Mouse (Mus musculus): ENCODE results near the gene Vrtn. TPM values are rescaled to one million over a fixed set of nuclear protein-coding genes. Genes with fewer than 3 reads are reported as not detected.

Vrtn gene
- polyA plus RNA-seq, 1 experiment: not detected

DNA sequence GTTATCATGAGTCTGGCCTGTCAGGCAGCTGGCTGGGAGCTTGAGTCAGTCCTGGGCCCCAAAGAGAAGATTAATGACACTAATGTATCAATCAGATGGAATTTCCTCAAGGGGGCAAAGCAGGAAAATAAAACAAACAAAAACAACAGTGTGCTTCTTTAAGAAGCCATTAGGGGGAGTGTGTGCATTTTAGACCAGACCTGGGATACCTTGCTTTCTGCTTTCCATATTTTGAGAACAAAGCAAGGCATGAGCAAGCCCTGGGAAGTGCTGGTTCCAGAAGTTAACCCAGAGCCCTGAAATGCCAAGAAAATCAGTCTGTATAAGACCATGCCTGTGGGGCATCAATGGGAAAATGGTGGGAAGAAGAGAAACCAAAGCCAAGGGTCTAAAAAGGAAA is 19.8 kb upstream of the Vrtn start:
- Histone ChIP-seq H3K4me3 (ENCODE audit: insufficient read depth, low read length) (no peak overlapping the region), H3K27ac (ENCODE audit: insufficient read depth, low read depth, low read length) (no peak overlapping the region), H3K4me1 (ENCODE audit: control insufficient read depth, insufficient read depth, low read length) (peaks cover under 1% of the 10 kb centered on the region; the same call in 1 of the 2 replicates)
- no peak for TF ChIP-seq CTCF (IDR thresholded peaks at IDR 0.05; ENCODE audit: low read depth, low read length)
- TF ChIP-seq POLR2A (IDR thresholded peaks at IDR 0.05; ENCODE audit: borderline replicate concordance, low read depth, low read length): no peak

DNA sequence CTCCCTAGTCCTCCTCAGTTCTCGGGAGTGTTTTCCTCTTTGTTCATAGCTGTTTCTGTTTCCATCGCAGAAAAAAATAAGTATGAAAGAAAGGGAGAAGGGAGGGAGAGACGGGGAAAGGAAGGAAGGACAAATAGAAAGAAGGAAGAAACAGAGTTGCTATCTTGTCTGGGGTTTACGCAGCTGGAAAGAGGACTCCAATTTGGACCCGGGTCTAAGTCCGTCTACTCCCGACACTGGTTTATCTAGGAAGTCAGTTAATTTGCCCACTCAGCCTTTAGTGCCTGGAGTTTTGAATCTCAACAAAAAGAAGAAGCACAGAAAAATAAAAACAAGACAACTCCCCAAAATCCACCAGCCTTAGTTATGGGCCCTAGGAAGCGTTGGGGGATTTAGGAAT is 16.2 kb upstream of the Vrtn start:
- H3K27ac ChIP-seq (ENCODE audit: insufficient read depth, low read depth, low read length): no peak overlapping the region
- no peaks in the 10 kb centered on the region for H3K4me1 ChIP-seq (ENCODE audit: control insufficient read depth, insufficient read depth, low read length)
- peak overlapping the region; percentile 3; the same call in 1 of the 2 replicates for H3K4me3 ChIP-seq (ENCODE audit: insufficient read depth, low read length)
- TF ChIP-seq CTCF (IDR thresholded peaks at IDR 0.05; ENCODE audit: low read depth, low read length): no peak
- TF ChIP-seq POLR2A (IDR thresholded peaks at IDR 0.05; ENCODE audit: borderline replicate concordance, low read depth, low read length): no peak

DNA sequence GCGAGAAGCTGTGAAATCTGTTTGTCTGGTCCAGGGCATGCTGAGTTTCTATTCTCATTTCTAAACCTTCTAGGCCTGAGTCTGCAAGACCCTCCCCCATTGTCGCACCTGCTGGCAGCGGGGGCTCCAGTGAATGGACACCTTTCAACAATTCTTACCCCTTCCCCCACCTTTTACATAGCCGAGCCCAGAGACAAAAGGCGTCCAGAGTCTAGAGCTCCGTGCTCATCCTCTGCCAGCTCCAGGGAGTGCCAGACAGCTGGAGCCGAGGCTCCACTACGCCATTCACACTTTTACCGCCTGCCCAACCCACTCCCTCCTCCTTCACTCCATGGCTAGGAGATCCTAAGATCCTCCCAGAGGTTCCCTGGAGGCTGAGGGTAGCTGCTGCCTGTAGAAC is 15.7 kb upstream of the Vrtn start:
- H3K4me3 ChIP-seq (ENCODE audit: insufficient read depth, low read length): no peak overlapping the region
- TF ChIP-seq POLR2A (IDR thresholded peaks at IDR 0.05; ENCODE audit: borderline replicate concordance, low read depth, low read length): no peak
- no peak for TF ChIP-seq CTCF (IDR thresholded peaks at IDR 0.05; ENCODE audit: low read depth, low read length)
- H3K4me1 ChIP-seq (ENCODE audit: control insufficient read depth, insufficient read depth, low read length): no peaks in the 10 kb centered on the region
- no peak overlapping the region for H3K27ac ChIP-seq (ENCODE audit: insufficient read depth, low read depth, low read length)

DNA sequence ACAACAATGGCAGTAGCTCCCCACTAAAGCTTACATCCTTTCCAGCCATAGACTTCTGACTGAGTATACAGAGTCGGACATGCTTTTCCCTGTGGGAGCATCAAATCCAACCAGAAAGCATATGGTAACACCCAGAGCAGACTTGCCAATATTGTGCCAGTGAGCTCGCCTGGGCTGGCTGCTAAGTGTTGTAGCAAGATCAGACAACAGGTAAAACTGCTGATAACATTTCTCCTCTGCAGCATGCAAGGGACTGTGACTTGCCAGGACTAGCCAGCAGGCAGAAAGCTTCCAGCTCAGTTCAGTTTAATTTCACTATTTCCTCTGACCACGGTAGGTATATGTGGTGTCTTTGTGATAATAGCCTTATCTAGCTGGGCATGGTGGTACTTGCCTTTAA is 9.0 kb upstream of the Vrtn start:
- Histone ChIP-seq H3K4me3 (ENCODE audit: insufficient read depth, low read length) (no peak overlapping the region), H3K27ac (ENCODE audit: insufficient read depth, low read depth, low read length) (no peak overlapping the region), H3K4me1 (ENCODE audit: control insufficient read depth, insufficient read depth, low read length) (no peaks in the 10 kb centered on the region)
- no peak for TF ChIP-seq CTCF (IDR thresholded peaks at IDR 0.05; ENCODE audit: low read depth, low read length)
- TF ChIP-seq POLR2A (IDR thresholded peaks at IDR 0.05; ENCODE audit: borderline replicate concordance, low read depth, low read length): no peak

DNA sequence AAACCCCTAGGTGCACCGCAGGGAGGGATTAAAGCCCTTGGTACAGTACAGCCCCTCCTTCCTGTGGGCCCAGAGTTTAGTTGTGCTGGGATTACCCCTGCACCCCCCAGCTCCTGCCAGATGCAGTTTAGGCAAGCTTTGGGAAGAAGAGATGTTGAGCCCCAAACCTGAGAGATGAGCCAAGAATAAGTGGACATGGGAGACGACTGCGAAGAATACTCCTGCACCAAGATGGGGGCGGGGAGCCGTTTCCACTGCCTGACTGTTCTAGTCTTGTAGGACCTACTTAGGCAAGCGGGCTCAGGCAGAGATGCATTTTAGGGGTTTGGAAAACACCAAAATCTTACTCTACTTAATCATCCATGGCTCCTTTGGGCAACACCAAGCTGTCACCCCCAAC is 566 bp upstream of the Vrtn start:
- Histone ChIP-seq H3K4me1 (ENCODE audit: control insufficient read depth, insufficient read depth, low read length) (no peaks in the 10 kb centered on the region), H3K4me3 (ENCODE audit: insufficient read depth, low read length) (no peak overlapping the region), H3K27ac (ENCODE audit: insufficient read depth, low read depth, low read length) (no peak overlapping the region)
- TF ChIP-seq CTCF (IDR thresholded peaks at IDR 0.05; ENCODE audit: low read depth, low read length): no peak
- no peak for TF ChIP-seq POLR2A (IDR thresholded peaks at IDR 0.05; ENCODE audit: borderline replicate concordance, low read depth, low read length)

DNA sequence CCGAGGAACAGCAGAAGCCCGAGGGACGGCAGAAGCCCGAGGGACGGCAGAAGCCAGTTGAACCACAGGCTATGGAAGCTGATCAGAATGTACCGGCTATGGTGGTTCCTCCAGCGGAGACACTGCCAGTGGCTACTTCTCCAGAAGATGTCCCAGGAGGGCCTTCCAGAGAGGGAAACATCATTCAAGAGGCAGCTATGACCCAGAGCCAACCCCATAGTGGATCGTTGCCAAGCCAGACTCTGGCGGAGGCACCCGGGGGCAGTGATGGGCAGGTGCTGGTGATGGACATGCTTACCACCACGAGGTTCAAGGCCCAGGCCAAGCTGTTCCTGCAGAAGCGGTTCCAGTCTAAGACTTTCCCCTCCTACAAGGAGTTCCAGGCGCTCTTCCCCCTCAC is 9.4 kb downstream of the Vrtn start:
- no peaks in the 10 kb centered on the region for H3K4me1 ChIP-seq (ENCODE audit: control insufficient read depth, insufficient read depth, low read length)
- no peak for TF ChIP-seq POLR2A (IDR thresholded peaks at IDR 0.05; ENCODE audit: borderline replicate concordance, low read depth, low read length)
- no peak overlapping the region for H3K27ac ChIP-seq (ENCODE audit: insufficient read depth, low read depth, low read length)
- H3K4me3 ChIP-seq (ENCODE audit: insufficient read depth, low read length): no peak overlapping the region

DNA sequence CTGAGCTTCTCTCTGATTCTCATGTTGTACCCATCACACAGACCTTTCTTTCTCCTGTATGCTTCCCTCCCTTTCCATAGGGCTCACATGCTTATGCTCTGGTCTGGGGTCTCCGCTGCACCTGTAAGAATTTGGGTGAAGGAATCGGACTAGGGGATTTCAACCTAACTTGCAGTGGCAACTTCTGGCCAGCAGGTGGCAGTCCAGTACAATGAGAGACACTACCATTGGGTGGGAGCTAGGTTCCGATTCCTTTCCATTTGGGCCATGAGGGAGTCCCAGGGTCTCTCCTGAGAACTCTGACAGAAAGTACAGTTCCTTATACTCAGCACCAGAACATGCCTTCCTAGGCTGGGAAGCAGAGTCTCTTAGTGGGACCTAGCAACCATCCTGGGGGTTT is 13.1 kb downstream of the Vrtn start:
- no peaks in the 10 kb centered on the region for H3K4me1 ChIP-seq (ENCODE audit: control insufficient read depth, insufficient read depth, low read length)
- H3K4me3 ChIP-seq (ENCODE audit: insufficient read depth, low read length): no peak overlapping the region
- peak; percentile 97 for TF ChIP-seq CTCF (IDR thresholded peaks at IDR 0.05; ENCODE audit: low read depth, low read length)
- TF ChIP-seq POLR2A (IDR thresholded peaks at IDR 0.05; ENCODE audit: borderline replicate concordance, low read depth, low read length): no peak
- no peak overlapping the region for H3K27ac ChIP-seq (ENCODE audit: insufficient read depth, low read depth, low read length)

DNA sequence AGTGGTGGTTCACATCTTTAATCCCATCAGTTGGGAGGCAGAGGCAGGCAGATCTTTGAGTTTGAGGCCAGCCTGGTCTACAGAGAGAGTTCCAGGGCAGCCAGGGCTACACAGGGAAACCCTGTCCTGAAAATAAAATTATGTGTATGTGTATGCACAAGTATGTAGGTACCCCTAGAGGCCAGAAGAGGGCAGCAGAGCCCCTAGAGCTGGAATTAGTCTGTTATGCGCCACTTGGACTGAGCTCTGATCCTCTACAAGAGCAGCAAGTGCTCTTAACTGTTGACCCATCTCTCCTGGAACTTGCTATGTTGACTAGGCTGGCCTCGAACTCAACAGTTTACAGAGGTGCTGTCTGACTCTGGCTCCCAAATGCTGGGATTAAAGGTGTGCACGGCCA is 29.7 kb downstream of the Vrtn start:
- Histone ChIP-seq H3K27ac (ENCODE audit: insufficient read depth, low read depth, low read length) (no peak overlapping the region), H3K4me3 (ENCODE audit: insufficient read depth, low read length) (no peak overlapping the region), H3K4me1 (ENCODE audit: control insufficient read depth, insufficient read depth, low read length) (peaks cover 9% of the 10 kb centered on the region)
- no peak for TF ChIP-seq CTCF (IDR thresholded peaks at IDR 0.05; ENCODE audit: low read depth, low read length)
- no peak for TF ChIP-seq POLR2A (IDR thresholded peaks at IDR 0.05; ENCODE audit: borderline replicate concordance, low read depth, low read length)

DNA sequence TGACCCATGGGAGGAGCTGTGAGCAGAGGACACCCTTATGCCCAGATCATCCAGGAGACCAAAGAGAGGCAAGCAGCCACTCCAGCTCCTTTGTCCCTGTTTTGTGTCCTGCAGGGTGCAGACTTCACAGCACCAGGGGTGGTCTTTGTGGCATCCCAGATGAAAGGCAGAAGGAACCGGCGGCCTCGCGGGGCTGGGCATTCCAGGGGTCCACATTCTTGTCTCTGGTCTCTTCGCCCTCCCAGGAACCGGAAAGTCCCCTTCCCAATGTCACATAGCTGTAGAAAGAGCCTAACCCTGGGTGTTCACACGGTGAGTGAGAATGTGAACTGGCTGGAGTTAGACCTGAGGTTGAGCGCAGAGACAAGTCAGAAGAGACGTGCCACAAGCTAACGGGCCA is 30.8 kb downstream of the Vrtn start:
- TF ChIP-seq POLR2A (IDR thresholded peaks at IDR 0.05; ENCODE audit: borderline replicate concordance, low read depth, low read length) (no peak), CTCF (IDR thresholded peaks at IDR 0.05; ENCODE audit: low read depth, low read length) (no peak)
- Histone ChIP-seq H3K27ac (ENCODE audit: insufficient read depth, low read depth, low read length) (no peak overlapping the region), H3K4me1 (ENCODE audit: control insufficient read depth, insufficient read depth, low read length) (peaks cover 9% of the 10 kb centered on the region), H3K4me3 (ENCODE audit: insufficient read depth, low read length) (no peak overlapping the region)

DNA sequence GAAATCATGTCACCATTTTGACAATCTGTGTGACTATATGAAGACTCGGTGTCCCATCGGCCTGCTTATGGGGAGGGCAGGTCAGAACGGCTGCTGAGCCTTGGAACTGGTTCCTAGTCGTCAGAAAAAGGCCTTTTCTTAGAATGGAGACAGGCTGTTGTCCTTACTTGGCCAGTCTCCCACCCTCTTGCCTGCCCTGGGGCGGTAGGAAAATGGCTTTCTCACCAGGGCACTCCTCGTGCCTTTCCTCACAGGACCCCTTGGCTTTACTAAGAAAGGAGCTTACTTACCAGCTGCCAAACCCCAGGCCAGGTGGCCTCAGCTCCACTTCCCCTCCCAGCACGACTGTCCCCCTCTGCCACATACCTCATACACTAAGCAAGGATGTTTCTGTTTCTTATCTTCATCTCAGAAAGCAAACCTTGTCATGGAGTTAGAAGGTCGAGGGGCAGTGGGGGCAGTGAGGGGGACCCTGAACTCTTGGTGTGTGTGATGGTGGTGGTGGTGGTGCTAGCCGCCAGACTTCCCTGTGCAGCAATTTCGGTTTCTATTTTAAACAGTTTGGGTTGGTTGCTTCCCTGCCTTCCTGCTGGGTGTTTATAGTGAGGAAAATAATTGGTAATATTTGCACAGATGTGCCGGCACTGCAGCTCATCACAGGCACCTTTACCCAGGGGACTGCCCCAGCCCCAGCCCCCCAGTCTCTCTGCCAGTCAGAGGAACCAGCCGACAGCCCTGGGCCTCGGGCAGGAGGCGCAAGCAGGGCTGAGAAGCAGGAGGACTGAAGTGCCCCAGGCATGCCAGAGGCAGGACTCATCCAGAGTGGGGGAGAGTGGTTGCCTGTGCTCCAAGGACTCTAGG is 34.1 kb downstream of the Vrtn start:
- H3K4me1 ChIP-seq (ENCODE audit: control insufficient read depth, insufficient read depth, low read length): peaks cover 9% of the 10 kb centered on the region
- peak overlapping the region; percentile 27; the same call in 1 of the 2 replicates for H3K27ac ChIP-seq (ENCODE audit: insufficient read depth, low read depth, low read length)
- peak overlapping the region; percentile 55 for H3K4me3 ChIP-seq (ENCODE audit: insufficient read depth, low read length)
- peak; percentile 9; the same call in 1 of the 2 replicates for TF ChIP-seq POLR2A (IDR thresholded peaks at IDR 0.05; ENCODE audit: borderline replicate concordance, low read depth, low read length)
- TF ChIP-seq CTCF (IDR thresholded peaks at IDR 0.05; ENCODE audit: low read depth, low read length): no peak

Measured in bone marrow macrophage, adult 2 months (primary cell).